Mouse (Mus musculus): ENCODE data around the gene Magi1. TPM values are rescaled to one million over a fixed set of nuclear protein-coding genes. Genes with fewer than 3 reads are reported as not detected.

Gene Magi1
- polyA plus RNA-seq, 1 experiment from 2014 or later = 10.9 TPM

GRCm38 (mm10) chr6:93786220-93786619 is 497.5 kb downstream of the Magi1 start:
- 85% methylated on average over 2 of the region's 2 CpGs for WGBS
- Histone ChIP-seq H3K4me3 (ENCODE audit: low read length) (no peak overlapping the region), H3K4me2 (replicated peaks; ENCODE audit: low read depth, low read length) (no peak overlapping the region), H3K4me1 (ENCODE audit: control insufficient read depth, insufficient read depth, low read length) (no peaks in the 10 kb centered on the region), H3K36me3 (ENCODE audit: control insufficient read depth, insufficient read depth, low read length) (no peaks in the 10 kb centered on the region), H3K9ac (ENCODE audit: low read depth, low read length) (no peak overlapping the region), H3K27ac (ENCODE audit: low read depth, low read length) (no peak overlapping the region), H3K9me3 (ENCODE audit: control insufficient read depth, low read length) (no peaks in the 10 kb centered on the region), H3K27me3 (ENCODE audit: control insufficient read depth, insufficient read depth, low read length) (no peaks in the 10 kb centered on the region)
- ATAC-seq (ENCODE audit: low FRiP score, low TSS enrichment) = no peak

GRCm38 (mm10) chr6:93771081-93771480 is 512.6 kb downstream of the Magi1 start:
- Histone ChIP-seq H3K36me3 (ENCODE audit: control insufficient read depth, insufficient read depth, low read length) (0 out of 2 replicates have a peak, but pooled peaks cover 2% of the 10 kb centered on the region), H3K27ac (ENCODE audit: low read depth, low read length) (no peak overlapping the region), H3K4me3 (ENCODE audit: low read length) (no peak overlapping the region), H3K9me3 (ENCODE audit: control insufficient read depth, low read length) (no peaks in the 10 kb centered on the region), H3K4me1 (ENCODE audit: control insufficient read depth, insufficient read depth, low read length) (no peaks in the 10 kb centered on the region), H3K4me2 (replicated peaks; ENCODE audit: low read depth, low read length) (no peak overlapping the region), H3K9ac (ENCODE audit: low read depth, low read length) (no peak overlapping the region), H3K27me3 (ENCODE audit: control insufficient read depth, insufficient read depth, low read length) (no peaks in the 10 kb centered on the region)
- ATAC-seq (ENCODE audit: low FRiP score, low TSS enrichment) = no peak
- WGBS = 59% methylated on average over 4 of the region's 4 CpGs

- H3K27ac ChIP-seq (ENCODE audit: low read depth, low read length) = no peak overlapping the region
- 0 out of 2 replicates have a peak, but pooled peaks cover 2% of the 10 kb centered on the region for H3K36me3 ChIP-seq (ENCODE audit: control insufficient read depth, insufficient read depth, low read length)
- 91% methylated on average over 5 of the region's 5 CpGs for WGBS
- H3K9me3 ChIP-seq (ENCODE audit: control insufficient read depth, low read length) = no peaks in the 10 kb centered on the region
- no peaks in the 10 kb centered on the region for H3K4me1 ChIP-seq (ENCODE audit: control insufficient read depth, insufficient read depth, low read length)
- H3K4me2 ChIP-seq (replicated peaks; ENCODE audit: low read depth, low read length) = no peak overlapping the region
- no peak overlapping the region for H3K9ac ChIP-seq (ENCODE audit: low read depth, low read length)
- H3K27me3 ChIP-seq (ENCODE audit: control insufficient read depth, insufficient read depth, low read length) = no peaks in the 10 kb centered on the region
- H3K4me3 ChIP-seq (ENCODE audit: low read length) = no peak overlapping the region
- ATAC-seq (ENCODE audit: low FRiP score, low TSS enrichment) = no peak
Measured at GRCm38 (mm10) chr6:93770283-93771025, 513.3 kb downstream of the Magi1 start.

- H3K36me3 ChIP-seq (ENCODE audit: control insufficient read depth, insufficient read depth, low read length) = no peaks in the 10 kb centered on the region
- no peak overlapping the region for H3K9ac ChIP-seq (ENCODE audit: low read depth, low read length)
- H3K27me3 ChIP-seq (ENCODE audit: control insufficient read depth, insufficient read depth, low read length) = no peaks in the 10 kb centered on the region
- no peaks in the 10 kb centered on the region for H3K9me3 ChIP-seq (ENCODE audit: control insufficient read depth, low read length)
- WGBS = 59% methylated on average over 3 of the region's 3 CpGs
- no peak overlapping the region for H3K4me3 ChIP-seq (ENCODE audit: low read length)
- ATAC-seq (ENCODE audit: low FRiP score, low TSS enrichment) = no peak
- no peaks in the 10 kb centered on the region for H3K4me1 ChIP-seq (ENCODE audit: control insufficient read depth, insufficient read depth, low read length)
- peak overlapping the region; percentile 0; the same call in 1 of the 2 replicates for H3K27ac ChIP-seq (ENCODE audit: low read depth, low read length)
- H3K4me2 ChIP-seq (replicated peaks; ENCODE audit: low read depth, low read length) = no peak overlapping the region
Measured at GRCm38 (mm10) chr6:93758114-93758513, 525.6 kb downstream of the Magi1 start.

GRCm38 (mm10) chr6:93757353-93758087 is 526.2 kb downstream of the Magi1 start:
- H3K9ac ChIP-seq (ENCODE audit: low read depth, low read length) = no peak overlapping the region
- H3K4me2 ChIP-seq (replicated peaks; ENCODE audit: low read depth, low read length) = no peak overlapping the region
- no peaks in the 10 kb centered on the region for H3K36me3 ChIP-seq (ENCODE audit: control insufficient read depth, insufficient read depth, low read length)
- H3K9me3 ChIP-seq (ENCODE audit: control insufficient read depth, low read length) = no peaks in the 10 kb centered on the region
- no peaks in the 10 kb centered on the region for H3K4me1 ChIP-seq (ENCODE audit: control insufficient read depth, insufficient read depth, low read length)
- H3K27ac ChIP-seq (ENCODE audit: low read depth, low read length) = peak overlapping the region; percentile 0; the same call in 1 of the 2 replicates
- peak; percentile 93 for ATAC-seq (ENCODE audit: low FRiP score, low TSS enrichment)
- no peaks in the 10 kb centered on the region for H3K27me3 ChIP-seq (ENCODE audit: control insufficient read depth, insufficient read depth, low read length)
- H3K4me3 ChIP-seq (ENCODE audit: low read length) = no peak overlapping the region
- WGBS = 34% methylated on average over 11 of the region's 11 CpGs

- Histone ChIP-seq H3K4me2 (replicated peaks; ENCODE audit: low read depth, low read length) (no peak overlapping the region), H3K9ac (ENCODE audit: low read depth, low read length) (no peak overlapping the region), H3K36me3 (ENCODE audit: control insufficient read depth, insufficient read depth, low read length) (peaks cover 4% of the 10 kb centered on the region; the same call in 1 of the 2 replicates), H3K4me3 (ENCODE audit: low read length) (no peak overlapping the region), H3K4me1 (ENCODE audit: control insufficient read depth, insufficient read depth, low read length) (peaks cover 3% of the 10 kb centered on the region; the same call in 1 of the 2 replicates), H3K27me3 (ENCODE audit: control insufficient read depth, insufficient read depth, low read length) (no peaks in the 10 kb centered on the region), H3K27ac (ENCODE audit: low read depth, low read length) (no peak overlapping the region), H3K9me3 (ENCODE audit: control insufficient read depth, low read length) (no peaks in the 10 kb centered on the region)
- 46% methylated on average over 6 of the region's 6 CpGs for WGBS
- ATAC-seq (ENCODE audit: low FRiP score, low TSS enrichment) = no peak
Measured at GRCm38 (mm10) chr6:93743145-93743544, 540.6 kb downstream of the Magi1 start.

- no peak overlapping the region for H3K27ac ChIP-seq (ENCODE audit: low read depth, low read length)
- no peak overlapping the region for H3K4me3 ChIP-seq (ENCODE audit: low read length)
- peaks cover 3% of the 10 kb centered on the region; the same call in 1 of the 2 replicates for H3K4me1 ChIP-seq (ENCODE audit: control insufficient read depth, insufficient read depth, low read length)
- WGBS = 94% methylated on average over 3 of the region's 3 CpGs
- ATAC-seq (ENCODE audit: low FRiP score, low TSS enrichment) = no peak
- H3K4me2 ChIP-seq (replicated peaks; ENCODE audit: low read depth, low read length) = no peak overlapping the region
- H3K36me3 ChIP-seq (ENCODE audit: control insufficient read depth, insufficient read depth, low read length) = no peaks in the 10 kb centered on the region
- no peak overlapping the region for H3K9ac ChIP-seq (ENCODE audit: low read depth, low read length)
- no peaks in the 10 kb centered on the region for H3K9me3 ChIP-seq (ENCODE audit: control insufficient read depth, low read length)
- no peaks in the 10 kb centered on the region for H3K27me3 ChIP-seq (ENCODE audit: control insufficient read depth, insufficient read depth, low read length)
Measured at GRCm38 (mm10) chr6:93739786-93740185, 543.9 kb downstream of the Magi1 start.

- ATAC-seq (ENCODE audit: low FRiP score, low TSS enrichment) = no peak
- H3K27ac ChIP-seq (ENCODE audit: low read depth, low read length) = no peak overlapping the region
- no peaks in the 10 kb centered on the region for H3K27me3 ChIP-seq (ENCODE audit: control insufficient read depth, insufficient read depth, low read length)
- no peaks in the 10 kb centered on the region for H3K9me3 ChIP-seq (ENCODE audit: control insufficient read depth, low read length)
- no peak overlapping the region for H3K9ac ChIP-seq (ENCODE audit: low read depth, low read length)
- no peaks in the 10 kb centered on the region for H3K4me1 ChIP-seq (ENCODE audit: control insufficient read depth, insufficient read depth, low read length)
- no peaks in the 10 kb centered on the region for H3K36me3 ChIP-seq (ENCODE audit: control insufficient read depth, insufficient read depth, low read length)
- no peak overlapping the region for H3K4me3 ChIP-seq (ENCODE audit: low read length)
- no peak overlapping the region for H3K4me2 ChIP-seq (replicated peaks; ENCODE audit: low read depth, low read length)
- WGBS = 93% methylated on average over 1 of the region's 1 CpGs
Measured at GRCm38 (mm10) chr6:93737083-93737482, 546.6 kb downstream of the Magi1 start.

- H3K9me3 ChIP-seq (ENCODE audit: control insufficient read depth, low read length) = no peaks in the 10 kb centered on the region
- ATAC-seq (ENCODE audit: low FRiP score, low TSS enrichment) = no peak
- H3K4me2 ChIP-seq (replicated peaks; ENCODE audit: low read depth, low read length) = no peak overlapping the region
- H3K27ac ChIP-seq (ENCODE audit: low read depth, low read length) = no peak overlapping the region
- H3K36me3 ChIP-seq (ENCODE audit: control insufficient read depth, insufficient read depth, low read length) = no peaks in the 10 kb centered on the region
- 94% methylated on average over 3 of the region's 3 CpGs for WGBS
- H3K4me1 ChIP-seq (ENCODE audit: control insufficient read depth, insufficient read depth, low read length) = no peaks in the 10 kb centered on the region
- no peak overlapping the region for H3K4me3 ChIP-seq (ENCODE audit: low read length)
- no peaks in the 10 kb centered on the region for H3K27me3 ChIP-seq (ENCODE audit: control insufficient read depth, insufficient read depth, low read length)
- H3K9ac ChIP-seq (ENCODE audit: low read depth, low read length) = no peak overlapping the region
Measured at GRCm38 (mm10) chr6:93736071-93736470, 547.6 kb downstream of the Magi1 start.

Data from kidney, embryonic 14.5 days (tissue).